Mouse (Mus musculus) neural tube, embryonic 12.5 days (tissue): ENCODE results near the gene En2. TPM values are rescaled to one million over a fixed set of nuclear protein-coding genes. Genes with fewer than 3 reads are reported as not detected.

Experiments used
- polyA plus RNA-seq: library from polyadenylated mRNA; unstranded; fragments of >200 nt; fragmentation: Nextera tagmentation; extraction: Ambion mirVana; gene quantifications from 2 replicates; pipeline ENCODE4 v1.2.1, GENCODE M21; 2016

The En2 gene
- polyA plus RNA-seq, 1 experiment from 2014 or later = 0.05 TPM

Other genes with a start within 250 kb of the En2 start
- gene Insig1, start 94.3 kb upstream of the En2 start, polyA plus RNA-seq = 87.3 and 89.3 TPM in 2 replicates
- 8.0 and 8.7 TPM in 2 replicates for gene Cnpy1, start 80.1 kb downstream of the En2 start, polyA plus RNA-seq
- gene Rbm33, start 151.4 kb downstream of the En2 start, polyA plus RNA-seq = 22.5 and 23.9 TPM in 2 replicates